Comparison of ENCODE assay signal across 15 mouse cellular contexts in genomic region chr17:62986304-62986703, GRCm38 (mm10).
"Had no signal": no experiment of that assay in that cellular context is flagged by ENCODE, and none has a peak within 500 bp of the region (broad histone marks: within the 10 kb centered on the region; RNA-seq: fewer than 3 reads in every experiment).

No protein-coding gene starts in this region.

- H3K27me3 ChIP-seq: limb, embryonic 13.5 days; neural tube, embryonic 15.5 days had no signal

- H3K36me3 ChIP-seq: limb, embryonic 13.5 days; midbrain, embryonic 10.5 days; neural tube, embryonic 15.5 days had no signal

- DNase-seq: kidney, postnatal 4 days; left cerebral cortex, postnatal 4 days; lung, adult 18-20 months; midbrain, embryonic 14.5 days; right cerebral cortex, adult 18-20 months; right cerebral cortex, postnatal 25 days; thymus, postnatal 14 days had no signal

- H3K4me1 ChIP-seq: limb, embryonic 13.5 days; neural tube, embryonic 15.5 days had no signal

- H3K4me3 ChIP-seq: layer of hippocampus, adult 2 months; limb, embryonic 13.5 days; midbrain, embryonic 10.5 days; myocyte; neural tube, embryonic 15.5 days had no signal

- H3K27ac ChIP-seq: kidney, postnatal 0 days; layer of hippocampus, adult 2 months; limb, embryonic 13.5 days; liver, embryonic 14.5 days; midbrain, embryonic 10.5 days; neural tube, embryonic 15.5 days; stomach, postnatal 0 days had no signal
